Mouse (Mus musculus) olfactory bulb, adult 2 months (tissue): ENCODE results near the gene Mpst.

Source experiments
- CTCF ChIP-seq: fragments of 200-500 bp; IDR thresholded peaks from 2 replicates; pipeline ENCODE4 v1.5.1; 2012; ENCODE audit warnings: low read depth, mild to moderate bottlenecking, low read length, moderate library complexity; ENCODE audit not compliant: insufficient read depth
- POLR2A ChIP-seq: fragments of 200-500 bp; IDR thresholded peaks from 2 replicates; pipeline ENCODE4 v1.6.1; 2012; ENCODE audit warnings: mild to moderate bottlenecking, low read depth, low read length, moderate library complexity; ENCODE audit not compliant: insufficient read depth

DNA sequence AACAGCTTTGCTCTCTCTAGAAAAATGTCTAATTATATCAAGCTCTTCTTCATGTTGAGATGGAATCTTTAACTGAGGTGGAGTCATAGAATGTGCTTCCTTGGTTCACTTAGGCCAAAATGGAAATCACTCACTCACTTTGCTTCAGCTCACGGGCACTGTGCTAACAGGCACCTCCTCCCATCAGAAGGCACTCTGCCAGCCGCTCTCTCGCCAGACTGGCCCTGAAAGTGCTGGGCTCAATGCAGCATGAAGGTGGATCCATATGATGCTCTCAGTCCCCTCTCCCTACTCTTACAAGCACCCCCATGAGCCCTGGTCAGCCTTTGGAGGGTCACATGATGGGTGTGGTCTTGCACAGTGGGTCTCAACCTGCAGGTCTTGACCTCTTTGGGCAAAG is 32.0 kb upstream of the Mpst start:
- TF ChIP-seq POLR2A: no peak
- no peak for TF ChIP-seq CTCF
